Mouse (Mus musculus) left cerebral cortex, postnatal 25 days (tissue): ENCODE results near the gene Drc1. TPM values are rescaled to one million over a fixed set of nuclear protein-coding genes. Genes with fewer than 3 reads are reported as not detected.
A peak's percentile ranks its signal among the peaks of the same experiment; 100 is the strongest.

Experiments
- DNase-seq, 2 experiments: peaks; one replicate each; pipeline ENCODE4 v3.0.0; 2022; ENCODE audit warnings: low spot score in 2 of 2, mixed read lengths in 1 of 2
- intact Hi-C: fragments of 180-260 bp; cut with DNase I; formaldehyde crosslinking; loops from one replicate; pipeline ENCODE4 v1.15.1; 2025
- total RNA-seq, 2 experiments: library from RNA; stranded (reverse); gene quantifications; 2 replicates each; pipeline ENCODE4 v1.2.3; 2021

Drc1 gene
- total RNA-seq, 2 experiments from 2014 or later = 16.3 to 17.6 TPM

- intact Hi-C loops = no loop called here
Measured at GRCm38 (mm10) chr5:30401165-30401564, 120.0 kb downstream of the Drc1 start.

GRCm38 (mm10) chr5:30406876-30407275 is 125.7 kb downstream of the Drc1 start:
- DNase-seq = peak in 1 of 2 experiments; percentile 14
- intact Hi-C loops = no loop called here

More at GRCm38 (mm10) chr5:30401165-30401564, 120.0 kb downstream of the Drc1 start:
- peak; percentile 22 to 43 for DNase-seq

- DNase-seq = no peak
- intact Hi-C loops = no loop called here
Measured at GRCm38 (mm10) chr5:30411524-30411923, 130.3 kb downstream of the Drc1 start.

GRCm38 (mm10) chr5:30415381-30415780 is 134.2 kb downstream of the Drc1 start:
- intact Hi-C loops = no loop called here
- DNase-seq = no peak

GRCm38 (mm10) chr5:30415876-30416275 is 134.7 kb downstream of the Drc1 start:
- intact Hi-C loops = no loop called here
- no peak for DNase-seq

Other genes with a start within 250 kb of the Drc1 start
- 1 to 10 TPM; 3.5 to 5.3 TPM for gene Tyms, start 207.8 kb upstream of the Drc1 start, total RNA-seq
- 10 to 100 TPM; 10.1 to 13.1 TPM for gene Garem2, start 176.2 kb upstream of the Drc1 start, total RNA-seq
- 1 to 10 TPM; 2.0 TPM for gene 3110082J24Rik, start 175.3 kb upstream of the Drc1 start, total RNA-seq
- 10 to 100 TPM; 61.0 to 71.5 TPM for gene Hadha, start 126.2 kb upstream of the Drc1 start, total RNA-seq
- 10 to 100 TPM; 86.9 to 91.2 TPM for gene Hadhb, start 126.1 kb upstream of the Drc1 start, total RNA-seq
- not detected for gene Adgrf3, start 75.7 kb upstream of the Drc1 start, total RNA-seq
- 10 to 100 TPM; 50.4 to 51.4 TPM for gene Selenoi, start 48.8 kb upstream of the Drc1 start, total RNA-seq
- gene Otof, start 180.5 kb downstream of the Drc1 start, total RNA-seq = 10 to 100 TPM; 17.3 to 24.0 TPM
- not detected for gene 1700001C02Rik, start 184.7 kb downstream of the Drc1 start, total RNA-seq